Mouse (Mus musculus) regulatory T cell (primary cell): ENCODE results near the gene Tbc1d17.

ENCODE experiments used
- in situ Hi-C: fragments of 300-600 bp; cut with MboI, MseI; formaldehyde crosslinking; loops from one replicate; pipeline ENCODE4 v1.15.1; 2025; ENCODE audit warnings: high pct_unique_total_duplicates

The Tbc1d17 gene

GRCm38 (mm10) chr7:44868919-44869696 is 20.2 kb upstream of the Tbc1d17 start:
- in situ Hi-C loops, result no loop called here

GRCm38 (mm10) chr7:44868465-44868864 is 19.6 kb upstream of the Tbc1d17 start:
- in situ Hi-C loops, result no loop called here

GRCm38 (mm10) chr7:44867802-44868201 is 18.9 kb upstream of the Tbc1d17 start:
- in situ Hi-C loops, result no loop called here

- in situ Hi-C loops, result no loop called here
Observed at GRCm38 (mm10) chr7:44867010-44867702, 18.3 kb upstream of the Tbc1d17 start.

GRCm38 (mm10) chr7:44866276-44867009 is 17.6 kb upstream of the Tbc1d17 start:
- in situ Hi-C loops, result no loop called here

- in situ Hi-C loops, result no loop called here
Observed at GRCm38 (mm10) chr7:44864595-44865542, 16.0 kb upstream of the Tbc1d17 start.

- in situ Hi-C loops, result no loop called here
Observed at GRCm38 (mm10) chr7:44863982-44864494, 15.2 kb upstream of the Tbc1d17 start.

DNA sequence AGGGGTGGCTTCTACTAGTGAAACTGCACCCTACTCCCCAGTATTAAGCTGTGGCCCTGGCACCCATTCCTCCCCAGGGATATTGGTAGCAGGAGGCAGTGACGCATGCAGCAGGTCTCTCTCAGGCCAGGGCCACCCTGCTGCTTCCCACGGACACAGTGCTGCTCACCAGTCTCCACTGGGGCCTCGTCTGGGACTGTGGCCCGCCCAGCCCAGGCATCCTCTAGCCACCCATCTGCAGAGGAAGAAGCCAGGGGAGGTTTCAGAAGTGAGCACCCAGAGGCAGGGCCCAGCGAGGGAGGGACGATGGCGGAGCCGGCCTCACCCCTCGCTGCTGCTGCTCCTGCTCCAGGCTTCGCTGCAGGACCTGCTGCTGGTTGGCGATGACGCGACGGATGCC is 14.3 kb upstream of the Tbc1d17 start:
- in situ Hi-C loops, result no loop called here

GRCm38 (mm10) chr7:44862434-44862833 is 13.6 kb upstream of the Tbc1d17 start:
- in situ Hi-C loops, result no loop called here

DNA sequence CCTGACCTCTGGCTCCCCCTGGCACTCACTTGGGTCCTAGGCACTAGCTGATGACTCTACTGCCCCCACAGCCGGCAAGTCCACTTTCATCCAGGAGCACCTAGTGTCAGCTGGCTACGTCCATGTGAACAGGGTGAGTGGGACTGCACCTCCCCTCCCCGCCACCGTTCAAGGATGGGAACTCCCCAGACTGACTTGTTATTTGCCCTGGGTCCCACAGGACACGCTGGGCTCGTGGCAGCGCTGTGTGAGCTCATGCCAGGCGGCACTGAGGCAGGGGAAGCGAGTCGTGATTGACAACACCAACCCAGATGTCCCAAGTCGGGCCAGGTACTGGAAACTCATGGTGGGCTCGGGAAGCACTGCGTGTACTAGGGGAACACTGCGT is 12.5 kb upstream of the Tbc1d17 start:
- in situ Hi-C loops, result no loop called here

DNA sequence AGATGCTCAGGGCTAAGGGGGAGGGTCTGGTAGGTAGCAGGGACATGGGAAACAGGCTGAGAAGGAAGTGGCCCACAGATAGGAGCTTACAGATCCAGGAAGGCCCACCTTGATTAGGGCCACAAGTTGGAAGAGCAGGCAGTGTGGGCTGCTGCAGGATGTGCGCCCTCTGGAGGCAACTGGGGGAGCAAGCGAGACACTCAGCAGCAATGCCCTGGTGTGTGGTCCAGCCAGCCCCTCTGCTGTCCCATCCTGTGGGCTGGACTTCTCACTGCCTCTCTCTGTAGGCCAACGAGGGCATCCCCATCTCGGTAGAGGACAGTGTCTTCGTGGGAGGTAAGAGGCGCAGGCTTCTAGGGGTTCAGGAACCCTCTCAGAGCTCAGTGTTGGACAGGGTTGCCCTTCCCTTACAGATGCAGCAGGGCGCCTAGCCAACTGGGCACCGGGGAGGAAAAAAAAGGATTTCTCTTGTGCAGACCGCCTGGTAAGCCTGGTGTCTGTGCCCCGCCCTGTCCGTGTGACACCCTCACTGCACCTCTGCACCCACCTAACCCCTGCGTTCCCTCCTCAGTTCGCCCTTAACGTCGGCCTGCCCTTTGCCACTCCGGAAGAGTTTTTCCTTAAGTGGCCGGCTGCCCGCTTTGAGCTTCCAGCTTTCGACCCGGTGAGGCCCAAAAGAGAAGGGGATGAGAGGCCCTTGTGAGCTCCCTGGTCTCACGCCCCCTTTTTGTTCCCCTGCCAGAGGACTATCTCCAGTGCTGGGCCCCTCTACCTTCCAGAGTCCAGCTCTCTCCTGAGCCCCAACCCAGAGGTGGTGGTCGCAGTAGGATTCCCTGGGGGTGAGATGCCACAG is 11.9 kb upstream of the Tbc1d17 start:
- in situ Hi-C loops, result no loop called here

DNA sequence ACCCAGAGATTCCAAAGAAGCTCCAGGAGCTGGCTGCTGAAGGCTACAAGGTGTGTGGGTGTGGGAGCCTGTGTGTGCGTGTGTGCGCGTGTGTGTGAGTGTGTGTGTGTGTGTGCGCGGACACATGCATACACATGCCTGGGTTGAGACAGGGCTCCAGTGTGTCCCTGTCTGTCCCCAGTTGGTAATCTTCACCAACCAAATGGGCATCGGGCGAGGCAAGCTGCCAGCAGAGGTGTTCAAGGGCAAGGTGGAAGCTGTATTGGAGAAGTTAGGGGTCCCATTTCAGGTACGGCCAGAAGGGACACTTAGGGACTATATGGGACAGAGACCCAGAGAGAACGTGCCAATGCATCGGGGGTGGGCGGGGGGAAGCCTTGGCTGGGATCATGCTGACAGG is 11.0 kb upstream of the Tbc1d17 start:
- in situ Hi-C loops, result loop anchor here (10.0 kb wide), 1 partner anchor 265 kb away; the partner anchor contains the start of genes Rpl13a and Rps11

DNA sequence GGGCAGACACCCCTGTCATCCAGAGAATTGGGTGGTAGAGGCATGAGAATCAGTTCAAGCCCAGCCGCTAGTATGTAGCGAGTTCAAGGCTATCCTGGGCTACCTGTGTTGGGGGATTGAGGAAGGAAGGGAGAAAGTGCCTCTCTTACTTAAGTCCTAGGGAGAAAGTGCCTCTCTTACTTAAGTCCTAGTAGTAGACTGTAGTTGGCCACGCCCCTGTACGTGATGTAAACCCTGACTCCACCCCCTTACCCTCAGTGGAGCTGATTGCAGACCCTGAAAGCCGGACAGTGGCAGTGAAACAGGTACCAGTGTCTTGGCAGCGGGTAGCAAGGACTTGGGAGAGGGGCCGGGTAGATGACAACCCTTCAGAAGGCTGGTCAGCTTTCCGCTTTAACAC is 9.0 kb upstream of the Tbc1d17 start:
- in situ Hi-C loops, result loop anchor here (10.0 kb wide), 1 partner anchor 267 kb away; the partner anchor contains the start of genes Rpl13a and Rps11

GRCm38 (mm10) chr7:44857042-44857552 is 8.2 kb upstream of the Tbc1d17 start, which contains the start of gene Pnkp:
Gene Pnkp, plus strand, starts transcription at chr7:44857139.
- in situ Hi-C loops, result loop anchor here (10.0 kb wide), 1 partner anchor 268 kb away; the partner anchor contains the start of genes Rpl13a and Rps11

GRCm38 (mm10) chr7:44856265-44856916 is 7.5 kb upstream of the Tbc1d17 start:
- in situ Hi-C loops, result loop anchor here (10.0 kb wide), 1 partner anchor 268 kb away; the partner anchor contains the start of genes Rpl13a and Rps11

- in situ Hi-C loops, result loop anchor here (10.0 kb wide), 1 partner anchor 270 kb away; the partner anchor contains the start of genes Rpl13a and Rps11
Observed at GRCm38 (mm10) chr7:44855036-44855435, 6.2 kb upstream of the Tbc1d17 start.

DNA sequence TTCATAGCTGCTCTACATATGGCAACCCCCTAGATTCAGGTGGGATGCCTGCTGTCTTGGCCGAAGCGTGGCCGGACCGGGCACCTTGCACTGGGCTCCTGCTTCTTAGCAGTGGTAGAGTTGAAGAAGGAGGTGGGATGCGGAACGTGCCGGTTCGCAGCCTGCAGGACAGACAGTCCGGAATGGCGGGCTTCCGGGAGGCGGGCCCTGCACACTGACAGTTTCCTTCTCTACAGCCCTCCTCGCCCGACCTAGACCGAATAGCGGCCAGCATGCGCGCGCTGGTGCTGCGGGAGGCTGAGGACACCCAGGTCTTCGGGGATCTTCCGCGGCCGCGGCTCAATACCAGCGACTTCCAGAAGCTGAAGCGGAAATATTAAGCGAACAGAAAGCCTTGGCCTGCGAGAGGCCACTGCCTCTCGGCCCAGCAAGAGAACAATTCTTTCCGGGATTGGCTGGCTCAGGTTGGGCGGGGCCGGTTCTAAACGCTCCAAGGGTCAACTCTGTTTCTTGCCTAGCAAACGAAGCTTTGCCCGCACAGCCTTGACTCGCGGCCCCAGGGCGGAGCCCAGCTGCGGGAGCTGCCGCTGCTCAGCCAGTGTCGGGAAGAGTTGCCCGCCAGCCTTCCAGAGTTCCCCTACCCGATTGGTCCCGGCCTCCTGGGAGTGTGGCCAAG is 5.6 kb upstream of the Tbc1d17 start:
- in situ Hi-C loops, result loop anchor here (10.0 kb wide), 1 partner anchor 270 kb away; the partner anchor contains the start of genes Rpl13a and Rps11
